Mouse (Mus musculus) embryonic fibroblast, embryonic 13.5 days (primary cell): ENCODE results near the gene Zfp668.

Experiments
- CTCF ChIP-seq: IDR thresholded peaks from 2 replicates; pipeline ENCODE4 v1.5.1; 2011; ENCODE audit warnings: mild to moderate bottlenecking, control low read depth, low read length, moderate library complexity, borderline replicate concordance; ENCODE audit not compliant: insufficient read depth
- POLR2A ChIP-seq: IDR thresholded peaks from 2 replicates; pipeline ENCODE4 v1.6.1; 2011; ENCODE audit warnings: low read depth, mild to moderate bottlenecking, control low read depth, low read length, moderate library complexity

GRCm38 (mm10) chr7:127815116-127815665 lies 61.4 kb downstream of the Zfp668 start:
- no peak for TF ChIP-seq CTCF
- no peak for TF ChIP-seq POLR2A
